Mouse (Mus musculus) kidney, adult 10 weeks (tissue): Measurements from ENCODE around the gene Fbp2. TPM values are rescaled to one million over a fixed set of nuclear protein-coding genes. Genes with fewer than 3 reads are reported as not detected.

ENCODE experiments used
- polyA plus RNA-seq: library from polyadenylated mRNA; stranded (reverse); fragments of 350-450 nt; fragmentation: Illumina TruSeq; extraction: RNeasy Lipid Tissue Mini Kit (QIAGEN cat#74804); gene quantifications from one replicate; pipeline ENCODE4 v1.2.3, GENCODE M21; 2014; ENCODE audit warnings: low read depth, low replicate concordance

Fbp2 gene
- polyA plus RNA-seq = 13.7 TPM

DNA sequence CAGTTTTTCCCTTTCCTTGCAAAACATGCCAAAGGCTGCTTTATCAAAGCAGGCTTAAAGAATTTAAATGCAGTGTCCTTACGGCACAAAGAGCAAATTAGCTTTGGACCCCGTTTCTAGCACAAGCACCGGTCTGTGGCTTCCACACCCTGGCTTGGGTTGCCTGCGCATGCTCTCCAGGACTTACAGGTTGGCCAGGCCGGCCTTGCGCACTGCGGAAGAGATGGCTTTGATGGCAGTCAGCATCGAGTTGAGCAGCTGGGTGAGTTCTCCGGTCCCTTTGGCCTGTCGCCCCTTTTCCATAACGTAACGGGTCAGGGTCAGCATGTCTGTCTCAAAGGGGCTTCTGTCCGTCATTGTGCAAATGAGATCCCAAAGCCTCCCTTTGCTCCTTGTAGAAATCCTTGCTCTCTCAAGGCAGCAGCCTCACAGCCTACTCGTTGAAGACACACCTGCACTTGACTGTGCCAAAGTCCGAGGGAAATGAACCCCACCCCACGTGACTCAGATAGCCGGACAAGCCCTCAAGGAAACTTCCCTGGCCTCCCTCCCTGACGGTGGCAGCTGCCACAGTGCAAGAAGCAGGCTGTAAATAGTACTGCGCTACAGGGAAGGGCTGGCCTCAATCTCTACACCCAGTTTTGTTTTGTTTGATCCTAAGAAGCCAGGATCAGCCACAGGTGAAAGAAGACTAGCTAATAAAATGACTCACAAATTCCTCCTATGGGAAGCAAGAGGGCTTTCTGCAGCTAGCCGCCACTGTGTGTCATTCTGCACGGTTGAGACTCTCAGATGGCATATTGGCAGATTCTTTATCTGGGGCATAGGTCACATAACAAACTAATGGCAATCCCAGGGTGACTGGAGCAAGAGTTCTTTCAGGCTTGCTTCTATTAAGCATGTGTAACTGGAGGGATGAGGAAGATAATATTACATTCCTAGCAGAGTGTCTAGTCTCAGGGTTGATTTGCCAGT lies at the start of gene Fbp2:
TSS of gene Fbp2 (minus strand) at position 482 of the 975 bp plus-strand sequence.

GRCm38 (mm10) chr13:62887712-62888441 lies 29.7 kb upstream of the Fbp2 start, which contains the start of gene Fbp1:
Gene Fbp1 (minus strand): TSS chr13:62888282.

Other genes starting within 250 kb of the Fbp2 start
- gene 6720489N17Rik, start 234.2 kb downstream of the Fbp2 start, polyA plus RNA-seq = 5.7 TPM
- gene Platr25, start 97.7 kb downstream of the Fbp2 start, polyA plus RNA-seq = 20.1 TPM
- gene Gm5141, start 72.6 kb downstream of the Fbp2 start, polyA plus RNA-seq = 9.4 TPM
- gene Fbp1, start 29.9 kb upstream of the Fbp2 start, polyA plus RNA-seq = 604 TPM
- gene 2010111I01Rik, start 106.5 kb upstream of the Fbp2 start, polyA plus RNA-seq = 26.8 TPM